Mouse (Mus musculus): ENCODE data around the gene Dnaja2. TPM values are rescaled to one million over a fixed set of nuclear protein-coding genes. Genes with fewer than 3 reads are reported as not detected.

Dnaja2 gene
- total RNA-seq, 2 experiments from 2014 or later, result 229 to 234 TPM

DNA sequence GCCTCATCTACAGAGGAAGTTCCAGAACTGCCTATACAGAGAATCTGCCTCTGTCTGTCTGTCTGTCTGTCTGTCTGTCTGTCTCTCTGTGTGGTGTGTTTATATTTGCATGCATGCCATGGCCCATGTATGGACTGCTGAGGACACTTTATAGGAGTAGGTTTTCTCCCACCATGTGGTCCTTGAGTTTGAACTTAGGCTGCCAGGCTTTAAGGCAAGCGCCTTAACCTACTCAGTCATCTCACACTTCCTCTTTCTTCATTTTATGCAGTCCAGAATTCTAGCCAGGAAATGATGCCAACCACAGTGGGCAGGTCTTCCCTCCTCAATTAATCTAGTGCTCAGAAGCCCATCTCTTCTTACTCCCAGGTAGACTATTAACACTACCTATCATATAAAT lies 4.1 kb upstream of the Dnaja2 start:
- intact Hi-C loops (cut with DNase I), result no loop called here
- no peak for DNase-seq

DNA sequence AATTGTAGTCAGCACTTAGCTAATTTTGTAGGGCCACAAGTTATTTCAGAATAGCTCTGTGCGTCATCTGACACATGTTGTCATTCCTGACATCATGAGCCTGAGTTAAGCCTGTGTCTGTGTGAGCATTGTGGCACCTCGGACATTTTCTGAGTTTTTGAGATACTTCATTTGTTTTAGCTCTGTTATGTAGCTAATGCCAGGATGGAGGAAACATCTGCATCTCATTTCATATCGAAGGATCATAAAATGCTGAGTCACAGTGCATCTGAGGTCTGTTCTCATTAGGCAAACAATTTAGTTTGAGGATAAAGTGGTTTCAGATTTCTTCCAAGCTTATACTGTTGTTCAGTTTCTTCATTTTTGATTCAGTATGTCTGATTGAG lies 2.5 kb upstream of the Dnaja2 start:
- no peak for DNase-seq
- intact Hi-C loops (cut with DNase I), result no loop called here

GRCm38 (mm10) chr8:85556986-85557600 lies 1.9 kb upstream of the Dnaja2 start:
- DNase-seq, result no peak
- intact Hi-C loops (cut with DNase I), result no loop called here

- DNase-seq, result no peak
- intact Hi-C loops (cut with DNase I), result no loop called here
These were observed 558 bp downstream of the Dnaja2 start for GRCm38 (mm10) chr8:85554391-85555180.

DNA sequence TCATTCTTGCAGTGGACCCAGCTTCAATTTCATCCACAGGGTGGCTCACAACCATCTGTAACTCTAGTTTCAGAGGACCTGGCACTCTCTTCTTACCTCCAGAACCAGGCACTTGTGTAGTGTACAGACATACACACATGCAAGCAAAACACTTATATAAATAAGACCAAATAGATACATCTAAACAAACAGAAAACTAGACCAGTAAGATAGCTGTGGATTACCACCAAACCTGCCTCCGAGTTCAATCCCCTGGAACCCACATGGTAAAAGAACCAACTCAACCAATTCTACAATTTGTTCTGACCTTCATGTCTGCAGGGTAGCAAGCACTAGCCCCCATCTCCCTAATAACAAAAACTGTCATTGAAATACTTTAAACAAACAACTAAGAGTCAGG lies 3.2 kb downstream of the Dnaja2 start:
- DNase-seq, result no peak
- intact Hi-C loops (cut with DNase I), result no loop called here

DNA sequence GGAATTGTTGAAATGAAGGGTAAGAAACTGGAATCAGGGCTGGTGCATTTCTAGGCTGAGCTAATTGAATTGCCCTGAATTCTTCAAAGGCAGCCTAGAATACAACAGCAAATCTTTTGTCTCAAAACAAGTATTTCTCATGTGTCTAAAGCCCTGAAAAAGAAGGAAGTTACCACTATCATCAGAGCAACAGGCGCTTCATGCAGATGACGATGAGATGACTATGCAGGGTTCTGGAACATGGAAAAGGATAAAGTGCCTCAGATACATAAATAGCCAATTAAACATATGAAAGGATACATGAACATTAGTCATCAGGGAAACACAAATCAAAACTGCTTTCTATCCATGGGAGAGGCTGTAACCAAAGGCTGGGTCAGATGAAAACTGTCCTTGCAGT lies 18.8 kb downstream of the Dnaja2 start:
- no peak for DNase-seq
- intact Hi-C loops (cut with DNase I), result no loop called here

GRCm38 (mm10) chr8:85534163-85534562 lies 21.0 kb downstream of the Dnaja2 start:
- no peak for DNase-seq
- intact Hi-C loops (cut with DNase I), result loop anchor here (5.0 kb wide), 1 partner anchor 133 kb away; no protein-coding TSS in a partner anchor

- intact Hi-C loops (cut with DNase I), result loop anchor here (5.0 kb wide), 1 partner anchor 134 kb away; no protein-coding TSS in a partner anchor
- no peak for DNase-seq
These were observed 21.7 kb downstream of the Dnaja2 start for GRCm38 (mm10) chr8:85533434-85533833.

GRCm38 (mm10) chr8:85532843-85533242 lies 22.3 kb downstream of the Dnaja2 start:
- intact Hi-C loops (cut with DNase I), result loop anchor here (5.0 kb wide), 1 partner anchor 134 kb away; no protein-coding TSS in a partner anchor
- no peak for DNase-seq

- no peak for DNase-seq
- intact Hi-C loops (cut with DNase I), result loop anchor here (5.0 kb wide), 1 partner anchor 136 kb away; no protein-coding TSS in a partner anchor
These were observed 23.7 kb downstream of the Dnaja2 start for GRCm38 (mm10) chr8:85531471-85531870.

- DNase-seq, result no peak
- intact Hi-C loops (cut with DNase I), result loop anchor here (5.0 kb wide), 1 partner anchor 137 kb away; no protein-coding TSS in a partner anchor
These were observed 24.4 kb downstream of the Dnaja2 start for GRCm38 (mm10) chr8:85530717-85531116.

DNA sequence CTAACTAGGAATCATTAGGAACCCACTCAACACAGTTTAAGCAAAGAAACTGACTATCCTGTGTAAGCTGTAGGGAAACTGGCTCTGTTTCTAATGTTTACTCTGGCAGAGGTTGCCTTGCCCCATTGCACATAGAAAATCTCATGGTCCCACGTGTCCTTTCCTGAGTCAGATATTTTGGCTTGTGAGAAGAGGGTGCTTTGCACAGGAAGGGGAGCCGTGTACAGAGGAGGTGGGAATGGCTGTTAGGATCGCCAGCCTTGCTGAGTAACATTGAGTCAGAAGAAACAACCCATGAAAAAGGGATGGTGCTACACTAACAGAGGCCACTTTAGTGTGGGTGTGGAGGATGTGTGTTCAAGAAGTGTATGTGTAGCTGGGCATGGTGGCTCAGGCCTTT lies 26.2 kb downstream of the Dnaja2 start:
- intact Hi-C loops (cut with DNase I), result loop anchor here (5.0 kb wide), 1 partner anchor 37 kb away; the partner anchor contains the start of gene Gpt2
- DNase-seq, result no peak

DNA sequence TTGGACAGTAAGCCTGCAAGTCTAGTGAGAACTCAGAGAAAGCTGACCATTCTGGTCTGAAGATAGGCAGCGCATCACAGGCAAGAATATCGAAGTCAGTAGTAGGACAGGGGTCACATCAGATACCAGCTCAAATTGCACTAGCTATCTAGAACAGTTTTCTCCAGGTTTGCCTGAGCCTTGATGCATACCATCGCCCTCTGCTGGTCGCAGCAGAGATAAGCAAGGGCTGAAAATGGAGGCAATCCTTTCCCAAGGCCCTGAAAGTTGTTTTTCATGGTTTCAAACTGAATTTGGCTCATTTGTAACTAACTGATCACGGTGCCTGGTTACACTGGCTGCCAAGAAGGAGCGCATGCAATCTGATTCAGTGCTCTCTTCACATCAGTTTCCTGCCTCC lies 29.0 kb downstream of the Dnaja2 start:
- peak; percentile 72 to 79 for DNase-seq
- intact Hi-C loops (cut with DNase I), result loop anchor here (1.0 to 5.0 kb wide), 2 partner anchors 34 to 70 kb away; partner anchors contain the start of gene Gpt2

GRCm38 (mm10) chr8:85524086-85524485 lies 31.1 kb downstream of the Dnaja2 start:
- DNase-seq, result peak in 1 of 2 experiments; percentile 24
- intact Hi-C loops (cut with DNase I), result no loop called here

DNA sequence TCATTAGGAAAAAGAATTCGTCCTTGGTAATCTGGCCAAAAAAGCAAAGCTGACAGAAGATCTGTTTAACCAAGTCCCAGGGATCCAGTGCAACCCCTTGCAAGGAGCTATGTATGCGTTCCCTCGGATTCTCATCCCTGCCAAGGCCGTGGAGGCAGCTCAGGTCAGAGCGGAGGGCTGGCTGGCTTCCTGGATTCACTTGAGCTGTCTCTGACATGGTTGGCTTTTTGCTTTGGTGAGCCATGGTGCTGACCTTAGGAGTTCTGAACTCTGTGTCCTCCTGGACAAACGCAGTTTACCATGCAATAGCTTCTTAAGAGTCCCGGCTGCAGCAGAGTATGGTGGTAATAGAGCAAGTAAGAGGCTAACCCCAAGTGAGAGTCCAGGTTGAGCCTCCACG lies 33.8 kb downstream of the Dnaja2 start:
- DNase-seq, result peak; percentile 59 to 69
- intact Hi-C loops (cut with DNase I), result no loop called here

DNA sequence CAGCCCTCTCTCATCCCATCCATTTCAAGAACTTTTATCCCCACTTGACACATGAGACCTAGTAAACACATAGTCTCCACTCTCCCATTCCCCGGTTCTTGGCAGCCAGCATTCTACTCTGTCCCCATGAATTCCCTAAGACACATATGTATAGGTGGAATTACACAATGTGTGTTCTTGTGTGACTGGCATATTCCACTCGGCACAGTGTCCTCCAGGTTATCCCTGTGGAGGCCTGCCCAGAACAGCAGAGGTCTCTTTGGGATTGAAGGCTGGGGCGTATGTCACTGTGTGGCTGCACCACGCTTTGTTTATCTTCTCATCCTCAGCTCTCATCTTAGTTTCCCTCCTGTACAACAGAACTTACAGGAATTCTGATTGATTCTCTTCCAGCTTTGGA lies 34.6 kb downstream of the Dnaja2 start:
- intact Hi-C loops (cut with DNase I), result no loop called here
- no peak for DNase-seq

GRCm38 (mm10) chr8:85517956-85518355 lies 37.2 kb downstream of the Dnaja2 start:
- no peak for DNase-seq
- intact Hi-C loops (cut with DNase I), result no loop called here

GRCm38 (mm10) chr8:85517336-85517735 lies 37.8 kb downstream of the Dnaja2 start:
- peak in 1 of 2 experiments; percentile 28 for DNase-seq
- intact Hi-C loops (cut with DNase I), result no loop called here

- no peak for DNase-seq
These were observed 39.8 kb downstream of the Dnaja2 start for GRCm38 (mm10) chr8:85515391-85515790.

DNA sequence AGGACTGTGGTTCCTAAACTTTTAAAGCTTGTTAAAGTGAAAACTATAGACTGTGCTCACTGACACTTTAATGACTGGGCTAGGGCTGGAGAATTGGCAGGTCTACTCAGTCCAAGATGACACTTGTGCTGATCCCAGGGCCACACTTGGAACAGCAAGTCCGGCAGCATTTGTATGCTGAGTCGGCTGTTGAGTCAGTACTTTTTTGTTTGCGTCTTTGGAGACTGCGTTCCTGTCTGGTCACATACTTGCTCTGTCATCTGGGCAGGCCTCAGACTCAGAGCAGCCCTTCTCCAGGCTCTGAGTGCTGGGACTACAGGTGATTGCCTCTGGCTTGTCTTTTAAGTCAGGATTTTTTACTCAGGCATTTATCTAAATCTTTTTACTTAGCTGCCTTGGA lies 41.9 kb downstream of the Dnaja2 start:
- no peak for DNase-seq
- intact Hi-C loops (cut with DNase I), result no loop called here

More at GRCm38 (mm10) chr8:85515391-85515790, 39.8 kb downstream of the Dnaja2 start:
- intact Hi-C loops (cut with DNase I), result no loop called here

DNA sequence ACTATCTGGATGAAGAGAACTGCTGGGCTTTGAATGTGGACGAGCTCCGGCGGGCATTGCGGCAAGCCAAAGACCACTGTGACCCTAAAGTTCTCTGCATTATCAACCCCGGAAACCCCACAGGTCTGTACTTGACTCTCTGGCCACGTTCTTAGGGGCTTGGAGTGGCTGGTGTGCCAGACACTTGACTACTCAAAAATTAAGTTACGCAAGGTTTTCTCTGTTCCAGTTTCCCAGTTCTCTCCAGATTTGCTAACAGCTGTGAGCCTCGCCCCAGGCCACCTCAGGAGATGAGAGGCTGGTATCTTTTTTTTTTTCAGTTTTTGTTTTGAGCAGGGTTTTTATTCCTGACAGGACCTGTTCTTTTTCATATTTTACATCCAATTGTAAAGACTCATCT lies 42.9 kb downstream of the Dnaja2 start:
- no peak for DNase-seq
- intact Hi-C loops (cut with DNase I), result no loop called here

DNA sequence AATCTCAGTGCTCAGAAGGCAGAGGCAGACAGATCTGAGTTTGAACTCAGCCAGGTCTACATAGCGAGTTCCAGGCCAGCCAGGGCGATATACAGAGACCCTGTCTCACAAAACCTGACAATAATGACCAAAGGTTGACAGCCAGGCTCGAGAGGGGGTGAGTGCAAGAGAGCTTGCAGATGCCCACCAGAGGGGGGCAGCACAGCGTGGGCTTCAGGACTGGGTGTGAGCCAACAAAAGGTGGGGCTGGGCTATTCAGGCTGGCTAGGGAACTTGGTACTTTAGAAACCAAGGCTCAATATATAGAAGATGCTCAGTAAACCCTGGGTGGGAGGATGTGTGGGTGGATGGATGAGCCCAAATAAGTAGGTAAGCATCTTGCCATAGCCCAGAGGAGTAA lies 46.5 kb downstream of the Dnaja2 start:
- intact Hi-C loops (cut with DNase I), result no loop called here
- no peak for DNase-seq

Measured in heart, postnatal 14 days (tissue).